Mouse (Mus musculus) bone marrow, adult 2 months (tissue): ENCODE data around the gene Nhlrc2.

ENCODE experiments used
- CTCF ChIP-seq: fragments of 200-500 bp; IDR thresholded peaks from 2 replicates; pipeline ENCODE4 v1.5.1; 2011; ENCODE audit warnings: low read length, control low read depth; ENCODE audit not compliant: control insufficient read depth, insufficient read depth
- POLR2A ChIP-seq: fragments of 200-500 bp; IDR thresholded peaks from 2 replicates; pipeline ENCODE4 v1.6.1; 2011; ENCODE audit warnings: low read depth, mild to moderate bottlenecking, control low read depth, low read length, borderline replicate concordance; ENCODE audit not compliant: control insufficient read depth

GRCm38 (mm10) chr19:56601901-56602347 is 53.9 kb downstream of the Nhlrc2 start:
- TF ChIP-seq CTCF (no peak), POLR2A (no peak)
